Mouse (Mus musculus) midbrain, embryonic 12.5 days (tissue): ENCODE measurements around the gene Vcam1. TPM values are rescaled to one million over a fixed set of nuclear protein-coding genes. Genes with fewer than 3 reads are reported as not detected.
A peak's percentile ranks its signal among the peaks of the same experiment; 100 is the strongest.

ENCODE experiments used
- ATAC-seq: fragments of 200-750 bp; cut with Nextera tagmentation; 2 replicates; pipeline ENCODE4 v1.8.0; 2017; ENCODE audit warnings: low read depth, moderate TSS enrichment, moderate library complexity; ENCODE audit not compliant: low FRiP score
- H3K27ac ChIP-seq: fragments of 300-500 bp; sonication (generic); replicated peaks from 2 replicates; pipeline ENCODE4 v1.5.1; 2016; ENCODE audit warnings: mild to moderate bottlenecking
- H3K27me3 ChIP-seq: fragments of 300-500 bp; sonication (generic); 2 replicates; pipeline ENCODE4 v1.6.1; 2016; ENCODE audit warnings: mild to moderate bottlenecking
- H3K36me3 ChIP-seq: fragments of 300-500 bp; sonication (generic); 2 replicates; pipeline ENCODE4 v1.6.1; 2016
- H3K4me1 ChIP-seq: fragments of 300-500 bp; sonication (generic); 2 replicates; pipeline ENCODE4 v1.6.1; 2016
- H3K4me2 ChIP-seq: fragments of 300-500 bp; sonication (generic); replicated peaks from 2 replicates; pipeline ENCODE4 v1.6.1; 2016; ENCODE audit warnings: mild to moderate bottlenecking, moderate library complexity
- H3K4me3 ChIP-seq: fragments of 300-500 bp; sonication (generic); 2 replicates; pipeline ENCODE4 v1.5.1; 2016; ENCODE audit warnings: mild to moderate bottlenecking
- H3K9ac ChIP-seq: fragments of 300-500 bp; sonication (generic); replicated peaks from 2 replicates; pipeline ENCODE4 v1.6.1; 2016; ENCODE audit warnings: mild to moderate bottlenecking, moderate library complexity
- H3K9me3 ChIP-seq: fragments of 300-500 bp; sonication (generic); 2 replicates; pipeline ENCODE4 v1.6.1; 2016; ENCODE audit warnings: mild to moderate bottlenecking
- WGBS: fragments of 180-500 bp; shearing (Covaris S2); methylation state at CpG from one replicate; pipeline ENCODE4 v1.1.7; 2016; 5-methylcytosine and 5-hydroxymethylcytosine counted together
- polyA plus RNA-seq: library from polyadenylated mRNA; unstranded; fragments of >200 nt; fragmentation: Nextera tagmentation; extraction: Ambion mirVana; gene quantifications from 2 replicates; pipeline ENCODE4 v1.2.1, GENCODE M21; 2016

Gene Vcam1
- polyA plus RNA-seq, 1 experiment from 2014 or later, result 53.7 TPM

GRCm38 (mm10) chr3:116148676-116149075 lies 19.2 kb upstream of the Vcam1 start:
- Histone ChIP-seq H3K27me3 (0 out of 2 replicates have a peak, but pooled peaks cover 3% of the 10 kb centered on the region), H3K4me1 (peaks cover 15% of the 10 kb centered on the region; the same call in 1 of the 2 replicates), H3K36me3 (no peaks in the 10 kb centered on the region), H3K4me3 (no peak overlapping the region), H3K27ac (no peak overlapping the region), H3K9me3 (no peaks in the 10 kb centered on the region), H3K4me2 (no peak overlapping the region), H3K9ac (no peak overlapping the region)
- 77% methylated on average over 9 of the region's 9 CpGs for WGBS
- no peak for ATAC-seq

GRCm38 (mm10) chr3:116141226-116141625 lies 11.7 kb upstream of the Vcam1 start:
- no peaks in the 10 kb centered on the region for H3K4me1 ChIP-seq
- no peaks in the 10 kb centered on the region for H3K9me3 ChIP-seq
- no peak overlapping the region for H3K4me3 ChIP-seq
- no peaks in the 10 kb centered on the region for H3K36me3 ChIP-seq
- no peak overlapping the region for H3K9ac ChIP-seq
- no peaks in the 10 kb centered on the region for H3K27me3 ChIP-seq
- H3K27ac ChIP-seq, result no peak overlapping the region
- 96% methylated on average over 3 of the region's 3 CpGs for WGBS
- ATAC-seq, result no peak
- H3K4me2 ChIP-seq, result no peak overlapping the region

- no peak for ATAC-seq
Observed at GRCm38 (mm10) chr3:116139000-116139399, 9.5 kb upstream of the Vcam1 start.

GRCm38 (mm10) chr3:116138081-116138480 lies 8.6 kb upstream of the Vcam1 start:
- Histone ChIP-seq H3K4me3 (no peak overlapping the region), H3K9me3 (no peaks in the 10 kb centered on the region), H3K27me3 (no peaks in the 10 kb centered on the region), H3K27ac (no peak overlapping the region), H3K4me1 (no peaks in the 10 kb centered on the region), H3K9ac (no peak overlapping the region), H3K36me3 (no peaks in the 10 kb centered on the region), H3K4me2 (no peak overlapping the region)
- 89% methylated on average over 5 of the region's 5 CpGs for WGBS
- ATAC-seq, result no peak

More at GRCm38 (mm10) chr3:116139000-116139399, 9.5 kb upstream of the Vcam1 start:
- Histone ChIP-seq H3K4me1 (no peaks in the 10 kb centered on the region), H3K9me3 (no peaks in the 10 kb centered on the region), H3K27me3 (no peaks in the 10 kb centered on the region), H3K4me3 (no peak overlapping the region), H3K27ac (no peak overlapping the region), H3K4me2 (no peak overlapping the region), H3K36me3 (no peaks in the 10 kb centered on the region), H3K9ac (no peak overlapping the region)
- 79% methylated on average over 5 of the region's 5 CpGs for WGBS

- Histone ChIP-seq H3K4me2 (no peak overlapping the region), H3K27me3 (no peaks in the 10 kb centered on the region), H3K4me3 (no peak overlapping the region), H3K9me3 (no peaks in the 10 kb centered on the region), H3K9ac (no peak overlapping the region), H3K36me3 (no peaks in the 10 kb centered on the region), H3K4me1 (0 out of 2 replicates have a peak, but pooled peaks cover 13% of the 10 kb centered on the region), H3K27ac (no peak overlapping the region)
- ATAC-seq, result no peak
- WGBS, result 80% methylated on average over 5 of the region's 5 CpGs
Observed at GRCm38 (mm10) chr3:116133363-116133762, 3.9 kb upstream of the Vcam1 start.

GRCm38 (mm10) chr3:116130711-116131110 lies 1.2 kb upstream of the Vcam1 start:
- no peak for ATAC-seq
- H3K4me2 ChIP-seq, result no peak overlapping the region
- H3K9me3 ChIP-seq, result no peaks in the 10 kb centered on the region
- H3K27ac ChIP-seq, result no peak overlapping the region
- no peak overlapping the region for H3K9ac ChIP-seq
- H3K36me3 ChIP-seq, result no peaks in the 10 kb centered on the region
- no peak overlapping the region for H3K4me3 ChIP-seq
- H3K27me3 ChIP-seq, result no peaks in the 10 kb centered on the region
- WGBS, result 78% methylated on average over 3 of the region's 3 CpGs
- peaks cover 29% of the 10 kb centered on the region for H3K4me1 ChIP-seq

- Histone ChIP-seq H3K4me1 (peaks cover 29% of the 10 kb centered on the region), H3K9me3 (no peaks in the 10 kb centered on the region), H3K27ac (0 out of 2 replicates have a peak overlapping the region, but pooled peaks have one; percentile 52), H3K36me3 (no peaks in the 10 kb centered on the region), H3K9ac (no peak overlapping the region), H3K4me2 (peak overlapping the region; percentile 51; the same call in 1 of the 2 replicates), H3K4me3 (no peak overlapping the region), H3K27me3 (no peaks in the 10 kb centered on the region)
- ATAC-seq, result no peak
- WGBS, result 35% methylated on average over 4 of the region's 4 CpGs
Observed at GRCm38 (mm10) chr3:116129841-116130595, 530 bp upstream of the Vcam1 start.

- Histone ChIP-seq H3K4me3 (peak overlapping the region; percentile 39), H3K4me2 (peak overlapping the region; percentile 51), H3K27me3 (no peaks in the 10 kb centered on the region), H3K4me1 (peaks cover 29% of the 10 kb centered on the region), H3K9me3 (no peaks in the 10 kb centered on the region), H3K9ac (peak overlapping the region; percentile 34; the same call in 1 of the 2 replicates), H3K36me3 (peaks cover 8% of the 10 kb centered on the region), H3K27ac (peak overlapping the region; percentile 77)
- 0 out of 2 replicates have a peak, but pooled peaks have one; percentile 42 for ATAC-seq
- WGBS, result 38% methylated on average over 18 of the region's 18 CpGs
Observed at GRCm38 (mm10) chr3:116128311-116129204, 930 bp downstream of the Vcam1 start.

- 0 out of 2 replicates have a peak overlapping the region, but pooled peaks have one; percentile 11 for H3K9ac ChIP-seq
- H3K36me3 ChIP-seq, result peaks cover 8% of the 10 kb centered on the region
- no peaks in the 10 kb centered on the region for H3K9me3 ChIP-seq
- peaks cover 29% of the 10 kb centered on the region for H3K4me1 ChIP-seq
- H3K4me2 ChIP-seq, result peak overlapping the region; percentile 51
- WGBS, result 53% methylated on average over 3 of the region's 3 CpGs
- ATAC-seq, result no peak
- no peak overlapping the region for H3K27ac ChIP-seq
- no peaks in the 10 kb centered on the region for H3K27me3 ChIP-seq
- H3K4me3 ChIP-seq, result peak overlapping the region; percentile 39
Observed at GRCm38 (mm10) chr3:116127836-116128235, 1.7 kb downstream of the Vcam1 start.

- Histone ChIP-seq H3K4me1 (peaks cover 29% of the 10 kb centered on the region), H3K27ac (peak overlapping the region; percentile 65; the same call in 1 of the 2 replicates), H3K9ac (no peak overlapping the region; the same call in 1 of the 2 replicates), H3K4me2 (peak overlapping the region; percentile 51), H3K36me3 (peaks cover 8% of the 10 kb centered on the region), H3K4me3 (peak overlapping the region; percentile 29), H3K27me3 (no peaks in the 10 kb centered on the region), H3K9me3 (no peaks in the 10 kb centered on the region)
- no peak for ATAC-seq
- WGBS, result 30% methylated on average over 2 of the region's 2 CpGs
Observed at GRCm38 (mm10) chr3:116127281-116127680, 2.2 kb downstream of the Vcam1 start.

- Histone ChIP-seq H3K4me2 (peak overlapping the region; percentile 51), H3K4me3 (peak overlapping the region; percentile 29), H3K9me3 (no peaks in the 10 kb centered on the region), H3K27ac (peak overlapping the region; percentile 65), H3K4me1 (peaks cover 29% of the 10 kb centered on the region), H3K27me3 (no peaks in the 10 kb centered on the region), H3K36me3 (peaks cover 8% of the 10 kb centered on the region), H3K9ac (no peak overlapping the region)
- WGBS, result 33% methylated on average over 7 of the region's 7 CpGs
- peak; percentile 62 for ATAC-seq
Observed at GRCm38 (mm10) chr3:116126508-116127190, 2.8 kb downstream of the Vcam1 start.
